Mouse (Mus musculus) MEL (cell line): ENCODE data around the gene Trip12. TPM values are rescaled to one million over a fixed set of nuclear protein-coding genes. Genes with fewer than 3 reads are reported as not detected.

Experiments used
- DNase-seq: peaks from one replicate; pipeline ENCODE4 v3.0.0; 2011; ENCODE audit warnings: low read depth, low spot score
- H3K27ac ChIP-seq: 2 replicates; pipeline ENCODE4 v1.5.1; 2012; ENCODE audit warnings: low read depth, mild to moderate bottlenecking, control low read depth, low read length, moderate library complexity; ENCODE audit not compliant: control insufficient read depth
- H3K27me3 ChIP-seq, 2 experiments: fragments of 150-350 bp in 1 of 2; sonication (generic) in 1 of 2; 2 replicates each; pipeline ENCODE4 v1.6.1; 2012; ENCODE audit warnings: low read length in 2 of 2, mild to moderate bottlenecking in 2 of 2, improper control_type of control experiment in 1 of 2, moderate library complexity in 1 of 2; ENCODE audit not compliant: insufficient read depth in 2 of 2, control insufficient read depth in 1 of 2
- H3K36me3 ChIP-seq, 2 experiments: 2 replicates each; pipeline ENCODE4 v1.6.1; 2012 to 2014; ENCODE audit warnings: low read length in 2 of 2, improper control_type of control experiment in 1 of 2, inconsistent platforms in 1 of 2, mild to moderate bottlenecking in 1 of 2; ENCODE audit not compliant: insufficient read depth in 2 of 2, control insufficient read depth in 1 of 2
- H3K4me1 ChIP-seq, 2 experiments: fragments of 150-350 bp in 1 of 2; sonication (generic) in 1 of 2; 2 replicates each; pipeline ENCODE4 v1.6.1; 2012; ENCODE audit warnings: low read length in 2 of 2, improper control_type of control experiment in 1 of 2, mild to moderate bottlenecking in 1 of 2; ENCODE audit not compliant: insufficient read depth in 2 of 2, control insufficient read depth in 1 of 2
- H3K4me3 ChIP-seq, 2 experiments: fragments of 150-350 bp in 1 of 2; sonication (generic) in 1 of 2; 2 replicates each; pipeline ENCODE4 v1.5.1; 2012; ENCODE audit warnings: low read depth in 2 of 2, low read length in 2 of 2, mild to moderate bottlenecking in 2 of 2, moderate library complexity in 2 of 2, control low read depth in 1 of 2, improper control_type of control experiment in 1 of 2; ENCODE audit not compliant: control insufficient read depth in 1 of 2, insufficient read depth in 1 of 2
- H3K79me2 ChIP-seq: 2 replicates; pipeline ENCODE4 v1.6.1; 2012; ENCODE audit warnings: mild to moderate bottlenecking, low read length, moderate library complexity; ENCODE audit not compliant: control insufficient read depth, poor library complexity, insufficient read depth
- H3K9ac ChIP-seq: 2 replicates; pipeline ENCODE4 v1.6.1; 2012; ENCODE audit warnings: low read depth, mild to moderate bottlenecking, control low read depth, low read length, moderate library complexity; ENCODE audit not compliant: control insufficient read depth, poor library complexity, severe bottlenecking
- H3K9me3 ChIP-seq: fragments of 150-350 bp; sonication (generic); replicated peaks from 2 replicates; pipeline ENCODE4 v1.6.1; 2012; ENCODE audit warnings: mild to moderate bottlenecking, low read length, improper control_type of control experiment, moderate library complexity; ENCODE audit not compliant: insufficient read depth
- CTCF ChIP-seq, 3 experiments: IDR thresholded peaks in 2 of 3; conservative IDR thresholded peaks in 1 of 3; 2 replicates each; pipeline ENCODE4 v1.5.1; 2011 to 2012; ENCODE audit warnings: low read length in 3 of 3, low read depth in 2 of 3, mild to moderate bottlenecking in 2 of 3, improper control_type of control experiment in 1 of 3, inconsistent platforms in 1 of 3, mixed read lengths in 1 of 3, moderate library complexity in 1 of 3; ENCODE audit not compliant: control insufficient read depth in 1 of 3, insufficient read depth in 1 of 3, poor library complexity in 1 of 3, severe bottlenecking in 1 of 3
- E2F4 ChIP-seq: IDR thresholded peaks from 2 replicates; pipeline ENCODE4 v1.6.1; 2011; ENCODE audit warnings: low read depth, low read length, improper control_type of control experiment, borderline replicate concordance
- GATA1 ChIP-seq: IDR thresholded peaks from 2 replicates; pipeline ENCODE4 v1.6.1; 2011; ENCODE audit warnings: low read depth, low read length, improper control_type of control experiment
- MEF2A ChIP-seq: IDR thresholded peaks from 2 replicates; pipeline ENCODE4 v1.6.1; 2014; ENCODE audit warnings: low read depth, mild to moderate bottlenecking, inconsistent platforms, low read length, improper control_type of control experiment; ENCODE audit not compliant: poor library complexity, insufficient replicate concordance, severe bottlenecking; ENCODE audit errors: extremely low read depth
- MYC ChIP-seq: IDR thresholded peaks from 2 replicates; pipeline ENCODE4 v1.6.1; 2011; ENCODE audit warnings: low read depth, mild to moderate bottlenecking, low read length, improper control_type of control experiment, moderate library complexity
- POLR2A ChIP-seq, 2 experiments: IDR thresholded peaks; 2 replicates each; pipeline ENCODE4 v1.6.1; 2011 to 2012; ENCODE audit warnings: low read length in 2 of 2, mild to moderate bottlenecking in 2 of 2, control low read depth in 1 of 2, improper control_type of control experiment in 1 of 2, low read depth in 1 of 2, moderate library complexity in 1 of 2; ENCODE audit not compliant: control insufficient read depth in 1 of 2, insufficient read depth in 1 of 2, poor library complexity in 1 of 2
- POLR2AphosphoS5 ChIP-seq: IDR thresholded peaks from 2 replicates; pipeline ENCODE4 v1.6.1; 2012; ENCODE audit warnings: low read depth, borderline replicate concordance, mild to moderate bottlenecking, inconsistent platforms, low read length, moderate library complexity, mixed read lengths
- RAD21 ChIP-seq: IDR thresholded peaks from 2 replicates; pipeline ENCODE4 v1.6.1; 2011; ENCODE audit warnings: mild to moderate bottlenecking, low read depth, low read length, improper control_type of control experiment
- RCOR1 ChIP-seq: IDR thresholded peaks from 2 replicates; pipeline ENCODE4 v1.6.1; 2012; ENCODE audit warnings: low read depth, mild to moderate bottlenecking, inconsistent platforms, low read length, improper control_type of control experiment
- SIN3A ChIP-seq: IDR thresholded peaks from 2 replicates; pipeline ENCODE4 v1.6.1; 2012; ENCODE audit warnings: low read length, improper control_type of control experiment, inconsistent platforms
- SMC3 ChIP-seq: IDR thresholded peaks from 2 replicates; pipeline ENCODE4 v1.6.1; 2011; ENCODE audit warnings: low read depth, low read length, improper control_type of control experiment
- TAL1 ChIP-seq: IDR thresholded peaks from 2 replicates; pipeline ENCODE4 v1.6.1; 2012; ENCODE audit warnings: mild to moderate bottlenecking, inconsistent platforms, low read length, moderate library complexity, mixed read lengths
- TCF12 ChIP-seq: IDR thresholded peaks from 2 replicates; pipeline ENCODE4 v1.6.1; 2014; ENCODE audit warnings: low read depth, mild to moderate bottlenecking, inconsistent platforms, low read length, improper control_type of control experiment, moderate library complexity
- USF2 ChIP-seq, 2 experiments: IDR thresholded peaks; 2 replicates each; pipeline ENCODE4 v1.6.1; 2011 to 2012; ENCODE audit warnings: improper control_type of control experiment in 2 of 2, low read length in 2 of 2, borderline replicate concordance in 1 of 2, inconsistent platforms in 1 of 2, low read depth in 1 of 2, mild to moderate bottlenecking in 1 of 2; ENCODE audit not compliant: insufficient read depth in 1 of 2
- ZKSCAN1 ChIP-seq: IDR thresholded peaks from 2 replicates; pipeline ENCODE4 v1.6.1; 2012; ENCODE audit warnings: low read depth, mild to moderate bottlenecking, inconsistent platforms, low read length, improper control_type of control experiment, moderate library complexity
- ZMIZ1 ChIP-seq: IDR thresholded peaks from 2 replicates; pipeline ENCODE4 v1.6.1; 2012; ENCODE audit warnings: low read depth, mild to moderate bottlenecking, inconsistent platforms, low read length, improper control_type of control experiment, moderate library complexity
- ZNF384 ChIP-seq: IDR thresholded peaks from 2 replicates; pipeline ENCODE4 v1.6.1; 2012; ENCODE audit warnings: low read depth, mild to moderate bottlenecking, inconsistent platforms, low read length, improper control_type of control experiment
- polyA plus RNA-seq, 2 experiments: library from polyadenylated mRNA; stranded (reverse) in 1 of 2; unstranded in 1 of 2; fragments of >175 nt in 1 of 2; fragments of >200 nt in 1 of 2; gene quantifications; 2 replicates each; pipeline versions ENCODE4 v1.2.1 to v1.2.4; 2012; ENCODE audit warnings: low replicate concordance in 2 of 2, low read depth in 1 of 2; ENCODE audit not compliant: insufficient read length in 2 of 2, insufficient read depth in 1 of 2, missing spikeins in 1 of 2
- total RNA-seq: library from RNA; depleted of rRNA; stranded (reverse); fragments of 300-350 nt; gene quantifications from 2 replicates; pipeline ENCODE4 v1.2.3, GENCODE M21; 2012

Trip12 gene
- total and polyA plus RNA-seq, 3 experiments, result 94.3 to 134 (median 133) TPM

DNA sequence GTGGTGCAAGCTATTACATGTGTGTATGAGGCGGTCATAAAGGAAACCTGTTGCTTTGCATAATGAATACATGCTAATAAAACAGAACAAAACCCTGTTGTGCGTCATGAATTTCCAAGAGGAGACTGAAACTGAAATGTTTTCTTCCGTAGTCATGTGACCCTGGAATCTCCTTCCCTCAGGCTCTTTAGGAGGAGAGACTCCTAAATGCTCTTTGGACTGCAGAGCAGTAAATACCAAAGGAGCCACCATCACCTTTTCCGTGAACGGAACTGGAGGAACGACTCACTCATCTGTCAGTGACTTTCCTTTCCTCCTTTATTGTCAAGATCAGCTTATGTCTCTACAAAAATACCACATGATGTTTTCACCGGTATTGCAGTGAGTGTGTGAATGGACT is 7.4 kb upstream of the Trip12 start:
- no peak overlapping the region for H3K9ac ChIP-seq

DNA sequence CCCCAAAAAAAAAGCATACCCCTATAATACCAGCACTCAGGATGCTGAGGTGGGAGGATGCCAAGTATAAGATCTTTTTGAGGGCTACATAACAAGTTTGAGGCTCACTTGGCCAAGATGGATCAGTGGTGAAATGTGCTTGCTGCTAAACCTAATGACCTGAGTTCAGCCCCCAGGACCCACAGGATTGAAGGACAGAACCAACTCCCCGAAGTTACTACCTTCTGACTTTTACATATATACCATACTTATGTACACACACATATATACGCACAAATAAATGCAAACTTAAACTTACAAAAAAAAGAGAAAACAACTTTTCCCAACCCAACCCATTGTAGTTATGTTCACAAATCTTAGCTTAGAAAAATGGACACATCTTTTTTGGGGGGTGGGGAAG is 3.0 kb upstream of the Trip12 start:
- no peaks in the 10 kb centered on the region for H3K27me3 ChIP-seq
- H3K27ac ChIP-seq, result no peak overlapping the region
- H3K4me3 ChIP-seq, result no peak overlapping the region
- H3K79me2 ChIP-seq, result peaks cover 19% of the 10 kb centered on the region
- H3K4me1 ChIP-seq, result peaks cover 0 to 5% of the 10 kb centered on the region in 2 experiments; a peak in 1 of 4 replicates
- DNase-seq, result no peak
- no peaks in the 10 kb centered on the region for H3K9me3 ChIP-seq
- no peak overlapping the region for H3K9ac ChIP-seq
- H3K36me3 ChIP-seq, result peaks cover 0 to 3% of the 10 kb centered on the region in 2 experiments; a peak in 2 of 4 replicates
- no peak for TF ChIP-seq ZMIZ1

More for the DNA sequence above, 7.4 kb upstream of the Trip12 start:
- Histone ChIP-seq H3K79me2 (no peaks in the 10 kb centered on the region), H3K9me3 (no peaks in the 10 kb centered on the region), H3K27me3 (no peaks in the 10 kb centered on the region), H3K4me3 (no peak overlapping the region), H3K4me1 (peaks cover 2 to 10% of the 10 kb centered on the region in 2 experiments), H3K36me3 (peaks cover 0 to 13% of the 10 kb centered on the region in 2 experiments; a peak in 2 of 4 replicates), H3K27ac (no peak overlapping the region)
- TF ChIP-seq GATA1 (no peak), CTCF (IDR thresholded peaks at IDR 0.05 in 2 of 3, conservative IDR thresholded peaks at IDR 0.05 in 1 of 3; ENCODE audit: control insufficient read depth in 1 of 3, insufficient read depth in 1 of 3, low read depth in 2 of 3, low read length in 3 of 3, poor library complexity in 1 of 3, severe bottlenecking in 1 of 3) (no peak), TCF12 (no peak)
- no peak for DNase-seq

DNA sequence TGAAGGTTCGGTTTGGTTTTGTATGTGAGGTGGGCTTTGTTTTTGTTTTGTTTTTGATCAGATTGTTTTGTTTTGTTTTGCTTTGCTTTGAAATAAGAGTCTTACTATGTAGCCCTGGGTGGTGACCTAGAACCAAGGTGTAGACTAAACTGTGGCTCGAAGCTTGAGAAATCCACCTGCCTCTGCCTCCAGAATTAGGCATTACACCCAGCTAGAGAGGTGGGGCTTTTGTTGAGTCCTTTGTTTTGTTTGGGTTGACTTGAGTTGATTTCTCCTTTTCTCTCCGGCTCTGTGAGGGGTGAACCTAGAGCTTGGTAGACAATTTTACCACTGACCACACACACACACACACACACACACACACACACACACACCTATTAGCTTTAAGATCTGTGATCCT is 745 bp upstream of the Trip12 start:
- Histone ChIP-seq H3K4me1 (peaks cover 0 to 5% of the 10 kb centered on the region in 2 experiments; a peak in 1 of 4 replicates), H3K9ac (peak overlapping the region; percentile 100), H3K4me3 (peak overlapping the region; percentile 79 to 94; a peak in 3 of 4 replicates)
- no peak for TF ChIP-seq MEF2A
- TF ChIP-seq TAL1, result no peak
- TF ChIP-seq, all 39 proteins: peak for 0
- DNase-seq, result no peak
- H3K9me3 ChIP-seq, result no peaks in the 10 kb centered on the region
- peaks cover 2 to 15% of the 10 kb centered on the region in 2 experiments; a peak in 3 of 4 replicates for H3K36me3 ChIP-seq
- peaks cover 39% of the 10 kb centered on the region for H3K79me2 ChIP-seq
- no peaks in the 10 kb centered on the region for H3K27me3 ChIP-seq
- no peak overlapping the region for H3K27ac ChIP-seq

DNA sequence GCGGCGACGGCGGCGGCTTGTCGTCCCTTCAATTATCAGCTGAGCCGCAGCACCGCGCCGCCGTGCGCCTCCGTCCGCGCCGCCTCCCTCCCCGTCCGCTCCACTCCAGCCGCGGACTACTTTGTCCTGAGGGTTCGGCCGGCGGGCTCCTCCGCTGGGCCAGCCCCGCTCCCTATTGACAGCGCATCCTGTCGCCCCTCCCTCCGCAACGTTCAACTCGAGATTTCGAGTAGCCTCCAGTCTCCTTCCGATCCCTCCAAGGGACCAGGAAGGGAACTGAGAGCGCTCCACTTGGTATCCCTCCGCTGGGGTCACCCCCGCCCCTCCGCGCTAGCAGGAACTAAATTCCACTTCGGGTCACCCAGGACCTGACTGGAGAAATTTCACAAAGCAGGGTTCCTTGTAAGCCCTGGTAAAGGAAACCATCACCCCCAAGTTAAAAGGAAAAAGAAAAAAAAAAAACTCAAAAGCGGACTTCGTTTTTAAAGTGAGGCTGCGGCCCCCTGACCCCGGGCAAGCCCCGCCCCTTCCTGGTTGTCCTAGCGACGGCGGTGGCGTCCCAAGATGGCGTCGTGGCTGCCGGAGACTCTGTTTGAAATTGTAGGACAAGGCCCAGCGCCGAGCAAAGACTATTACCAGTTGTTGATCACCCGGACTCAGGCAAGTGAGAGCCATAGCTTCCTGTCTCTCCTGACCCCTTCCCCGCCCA is 853 bp downstream of the Trip12 start, which contains the start of gene Fbxo36:
TSS of gene Fbxo36 (plus strand) at position 533 of the 709 bp plus-strand sequence.
- H3K79me2 ChIP-seq, result peaks cover 48% of the 10 kb centered on the region
- no peaks in the 10 kb centered on the region for H3K9me3 ChIP-seq
- peaks cover 4 to 19% of the 10 kb centered on the region in 2 experiments; a peak in 3 of 4 replicates for H3K36me3 ChIP-seq
- H3K4me3 ChIP-seq, result peak within 1 kb of the TSS; percentile 79 to 94
- peak within 1 kb of the TSS; percentile 100 for H3K9ac ChIP-seq
- DNase-seq, result peak; percentile 96
- H3K27ac ChIP-seq, result peak within 1 kb of the TSS; percentile 96
- H3K27me3 ChIP-seq, result no peaks in the 10 kb centered on the region
- H3K4me1 ChIP-seq, result peaks cover 0 to 5% of the 10 kb centered on the region in 2 experiments; a peak in 1 of 4 replicates
- no peak for TF ChIP-seq POLR2AphosphoS5
- no peak for TF ChIP-seq ZKSCAN1
- no peak for TF ChIP-seq SMC3
- no peak for TF ChIP-seq RAD21
- peak; percentile 38; the same call in 1 of the 2 replicates for TF ChIP-seq MYC
- peak; percentile 96 for TF ChIP-seq SIN3A
- TF ChIP-seq POLR2A (IDR thresholded peaks at IDR 0.05; ENCODE audit: control insufficient read depth in 1 of 2, insufficient read depth in 1 of 2, low read depth in 1 of 2, low read length in 2 of 2, poor library complexity in 1 of 2), result peak; percentile 38 to 40; a peak in 1 of 4 replicates
- TF ChIP-seq E2F4, result peak; percentile 69; the same call in 1 of the 2 replicates
- TF ChIP-seq USF2 (IDR thresholded peaks at IDR 0.05; ENCODE audit: borderline replicate concordance in 1 of 2, insufficient read depth in 1 of 2, low read depth in 1 of 2, low read length in 2 of 2), result no peak
- 0 out of 2 replicates have a peak, but pooled peaks have one; percentile 46 for TF ChIP-seq ZNF384
- TF ChIP-seq CTCF (IDR thresholded peaks at IDR 0.05 in 2 of 3, conservative IDR thresholded peaks at IDR 0.05 in 1 of 3; ENCODE audit: control insufficient read depth in 1 of 3, insufficient read depth in 1 of 3, low read depth in 2 of 3, low read length in 3 of 3, poor library complexity in 1 of 3, severe bottlenecking in 1 of 3), result no peak
- TF ChIP-seq RCOR1, result no peak
